Mouse (Mus musculus) heart, embryonic 15.5 days (tissue): ENCODE results near the gene Mmp14. TPM values are rescaled to one million over a fixed set of nuclear protein-coding genes. Genes with fewer than 3 reads are reported as not detected.
A peak's percentile ranks its signal among the peaks of the same experiment; 100 is the strongest.

ENCODE experiments used
- ATAC-seq: fragments of 200-750 bp; cut with Nextera tagmentation; replicated peaks from 2 replicates; pipeline ENCODE4 v1.8.0; 2017; ENCODE audit warnings: low read depth, moderate TSS enrichment; ENCODE audit not compliant: insufficient number of reproducible peaks, insufficient read depth, low FRiP score
- H3K27ac ChIP-seq: fragments of 300-500 bp; sonication (generic); 2 replicates; pipeline ENCODE4 v1.5.1; 2015; ENCODE audit warnings: mild to moderate bottlenecking, inconsistent platforms
- H3K27me3 ChIP-seq: fragments of 300-500 bp; sonication (generic); 2 replicates; pipeline ENCODE4 v1.6.1; 2015; ENCODE audit warnings: inconsistent platforms
- H3K36me3 ChIP-seq: fragments of 300-500 bp; sonication (generic); 2 replicates; pipeline ENCODE4 v1.6.1; 2015; ENCODE audit warnings: mild to moderate bottlenecking, inconsistent platforms
- H3K4me1 ChIP-seq: fragments of 300-500 bp; sonication (generic); replicated peaks from 2 replicates; pipeline ENCODE4 v1.6.1; 2015; ENCODE audit warnings: inconsistent platforms
- H3K4me2 ChIP-seq: fragments of 300-500 bp; sonication (generic); 2 replicates; pipeline ENCODE4 v1.6.1; 2015; ENCODE audit warnings: inconsistent platforms, mild to moderate bottlenecking, moderate library complexity
- H3K4me3 ChIP-seq: fragments of 300-500 bp; sonication (generic); 2 replicates; pipeline ENCODE4 v1.5.1; 2015; ENCODE audit warnings: mild to moderate bottlenecking, inconsistent platforms
- H3K9ac ChIP-seq: fragments of 300-500 bp; sonication (generic); 2 replicates; pipeline ENCODE4 v1.6.1; 2015; ENCODE audit warnings: mild to moderate bottlenecking, inconsistent platforms
- H3K9me3 ChIP-seq: fragments of 300-500 bp; sonication (generic); replicated peaks from 2 replicates; pipeline ENCODE4 v1.6.1; 2016; ENCODE audit warnings: inconsistent platforms
- WGBS: fragments of 180-500 bp; shearing (Covaris S2); methylation state at CpG from one replicate; pipeline ENCODE4 v1.1.7; 2015; ENCODE audit warnings: mixed read lengths; 5-methylcytosine and 5-hydroxymethylcytosine counted together
- polyA plus RNA-seq: library from polyadenylated mRNA; unstranded; fragments of >200 nt; fragmentation: Nextera tagmentation; extraction: Ambion mirVana; gene quantifications from 2 replicates; pipeline ENCODE4 v1.2.1, GENCODE M21; 2015

Gene Mmp14
- polyA plus RNA-seq, result 91.2 and 125 TPM in 2 replicates

GRCm38 (mm10) chr14:54431334-54432077, at the start of gene Mmp14:
Gene Mmp14, plus strand, starts transcription at chr14:54431612.
- Histone ChIP-seq H3K4me1 (peaks cover 67% of the 10 kb centered on the region), H3K4me3 (peak within 1 kb of the TSS; percentile 74), H3K9ac (peak within 1 kb of the TSS; percentile 92), H3K27me3 (no peaks in the 10 kb centered on the region), H3K27ac (peak within 1 kb of the TSS; percentile 96), H3K9me3 (no peaks in the 10 kb centered on the region), H3K4me2 (peak within 1 kb of the TSS; percentile 67), H3K36me3 (peaks cover 5% of the 10 kb centered on the region; the same call in 1 of the 2 replicates)
- under 1% methylated on average over 49 of the region's 49 CpGs for WGBS
- ATAC-seq, result peak; percentile 63

DNA sequence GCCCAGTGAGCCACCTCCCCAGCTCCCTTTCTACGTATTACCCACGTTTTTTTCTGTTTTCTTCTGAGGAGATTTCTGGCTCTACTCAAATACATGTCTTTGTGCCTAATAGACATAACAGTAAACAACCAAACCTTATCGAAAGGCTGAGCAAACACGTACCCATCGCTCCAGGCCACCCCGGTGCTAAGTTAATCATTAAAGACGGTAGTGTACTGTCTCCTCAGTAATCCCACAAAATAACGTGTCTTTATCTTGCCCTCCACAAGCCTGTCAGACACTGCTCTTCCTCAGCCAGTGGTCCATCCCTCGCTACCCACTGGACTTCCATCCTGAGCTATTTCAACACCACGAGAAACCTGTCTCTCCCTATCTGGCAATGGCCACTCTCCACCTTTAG, 49.6 kb upstream of the Mmp14 start:
- ATAC-seq, result no peak
- Histone ChIP-seq H3K27me3 (no peaks in the 10 kb centered on the region), H3K36me3 (no peaks in the 10 kb centered on the region), H3K9ac (no peak overlapping the region), H3K9me3 (no peaks in the 10 kb centered on the region), H3K27ac (no peak overlapping the region), H3K4me1 (peaks cover 6% of the 10 kb centered on the region; the same call in 1 of the 2 replicates), H3K4me3 (no peak overlapping the region), H3K4me2 (no peak overlapping the region)
- 78% methylated on average over 10 of the region's 10 CpGs for WGBS

DNA sequence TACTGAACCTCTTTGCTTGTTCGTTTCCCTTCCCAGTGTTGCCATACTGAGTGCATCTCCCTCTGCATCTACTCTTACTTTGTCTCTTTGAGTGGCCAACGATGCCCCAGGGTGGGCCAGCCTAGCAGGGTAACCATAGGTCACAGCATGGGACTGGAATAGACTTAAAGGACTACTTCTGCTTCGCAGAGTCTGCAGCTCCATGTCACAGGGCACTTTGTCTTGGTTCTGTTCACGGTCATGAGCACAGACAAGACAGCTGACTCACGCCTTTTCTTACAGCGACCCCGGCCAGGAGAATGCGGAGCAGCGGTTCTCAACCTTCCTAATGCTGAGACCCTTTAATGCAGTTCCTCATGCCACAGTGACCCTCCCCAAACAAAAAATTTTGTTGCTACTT, 48.8 kb upstream of the Mmp14 start:
- ATAC-seq, result no peak
- no peak overlapping the region for H3K4me3 ChIP-seq
- H3K36me3 ChIP-seq, result no peaks in the 10 kb centered on the region
- no peaks in the 10 kb centered on the region for H3K9me3 ChIP-seq
- H3K9ac ChIP-seq, result no peak overlapping the region
- 74% methylated on average over 9 of the region's 9 CpGs for WGBS
- H3K27me3 ChIP-seq, result no peaks in the 10 kb centered on the region
- no peak overlapping the region for H3K27ac ChIP-seq
- H3K4me1 ChIP-seq, result peaks cover 6% of the 10 kb centered on the region; the same call in 1 of the 2 replicates
- H3K4me2 ChIP-seq, result no peak overlapping the region

DNA sequence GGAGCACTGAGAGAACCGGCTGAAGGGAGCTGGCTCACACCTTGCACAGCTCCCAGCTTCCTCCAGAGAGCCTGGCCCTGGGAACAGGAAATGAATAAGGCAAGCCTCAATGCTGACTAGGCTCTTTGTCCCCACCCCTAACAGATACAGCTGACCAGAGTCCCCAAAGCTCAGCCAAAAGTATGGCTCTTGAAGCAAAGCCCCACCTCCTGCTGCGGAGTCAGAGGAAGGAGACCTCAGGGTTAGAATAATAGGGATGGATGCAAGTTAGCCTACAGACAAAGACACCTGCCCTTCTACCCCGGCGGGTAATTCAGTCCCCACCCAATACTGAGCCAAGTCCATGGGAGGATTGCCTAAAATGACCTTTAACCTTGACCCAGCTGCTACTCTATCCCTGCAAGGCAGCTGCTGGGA, 48.0 kb upstream of the Mmp14 start:
- no peak overlapping the region for H3K9ac ChIP-seq
- H3K27me3 ChIP-seq, result no peaks in the 10 kb centered on the region
- no peaks in the 10 kb centered on the region for H3K9me3 ChIP-seq
- ATAC-seq, result peak; percentile 54; the same call in 1 of the 2 replicates
- 44% methylated on average over 4 of the region's 4 CpGs for WGBS
- no peak overlapping the region for H3K27ac ChIP-seq
- H3K4me2 ChIP-seq, result no peak overlapping the region
- H3K36me3 ChIP-seq, result no peaks in the 10 kb centered on the region
- peaks cover 6% of the 10 kb centered on the region; the same call in 1 of the 2 replicates for H3K4me1 ChIP-seq
- H3K4me3 ChIP-seq, result no peak overlapping the region

DNA sequence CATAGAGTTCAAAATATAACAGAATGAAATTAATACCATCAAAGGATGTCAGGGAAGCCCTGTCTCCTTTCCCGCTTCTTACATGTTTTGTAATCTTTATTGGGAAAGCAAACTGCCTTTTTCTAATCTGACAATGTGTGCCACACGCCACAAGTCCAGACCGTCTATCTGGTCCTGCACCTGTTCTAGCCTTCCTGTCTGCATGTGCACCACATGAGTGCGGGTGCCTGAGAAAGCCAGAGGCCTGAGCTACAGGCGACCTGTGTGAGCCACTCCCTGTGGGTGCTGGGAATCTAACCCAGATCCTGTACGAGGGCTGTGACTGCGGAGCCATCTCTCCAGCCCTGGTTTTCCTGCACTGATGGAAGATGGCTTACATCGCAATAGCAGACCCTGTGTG, 47.0 kb upstream of the Mmp14 start:
- no peak for ATAC-seq
- no peak overlapping the region for H3K4me2 ChIP-seq
- H3K27me3 ChIP-seq, result no peaks in the 10 kb centered on the region
- no peak overlapping the region for H3K4me3 ChIP-seq
- H3K27ac ChIP-seq, result no peak overlapping the region
- no peak overlapping the region for H3K9ac ChIP-seq
- H3K9me3 ChIP-seq, result no peaks in the 10 kb centered on the region
- H3K36me3 ChIP-seq, result no peaks in the 10 kb centered on the region
- WGBS, result 86% methylated on average over 8 of the region's 8 CpGs
- peaks cover 6% of the 10 kb centered on the region; the same call in 1 of the 2 replicates for H3K4me1 ChIP-seq

DNA sequence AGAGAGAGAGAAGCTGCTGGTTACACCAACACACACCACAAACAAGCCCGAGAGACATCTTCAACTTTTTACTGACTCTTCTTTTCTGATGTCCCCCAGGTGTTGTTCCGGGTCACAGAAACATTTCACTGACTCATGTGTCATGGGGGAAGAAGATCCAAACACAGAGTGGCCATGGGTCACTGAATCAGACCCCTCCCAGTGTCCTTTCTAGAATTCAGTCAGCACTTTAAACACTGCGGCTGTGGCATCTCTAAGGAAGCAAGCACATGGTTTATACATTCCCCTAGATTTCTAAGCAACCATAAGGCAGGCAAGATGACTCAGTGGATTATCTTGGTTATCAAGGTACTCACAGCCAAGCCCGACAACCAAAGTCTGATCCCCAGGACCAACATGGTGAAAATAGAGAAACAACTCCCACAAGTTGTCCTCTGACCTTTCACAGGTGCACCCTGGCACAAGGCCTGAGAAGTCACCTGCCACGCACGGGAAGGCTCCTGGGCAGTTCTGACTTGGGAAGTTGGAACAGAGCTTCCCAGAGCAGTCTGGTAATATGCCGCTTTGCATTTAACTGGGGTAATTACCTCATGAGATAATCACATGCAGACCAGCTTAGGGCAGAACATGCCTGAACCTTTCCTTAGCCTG, 45.3 kb upstream of the Mmp14 start:
- Histone ChIP-seq H3K4me2 (no peak overlapping the region), H3K27ac (no peak overlapping the region), H3K9me3 (no peaks in the 10 kb centered on the region), H3K27me3 (no peaks in the 10 kb centered on the region), H3K4me3 (no peak overlapping the region), H3K4me1 (peaks cover 6% of the 10 kb centered on the region; the same call in 1 of the 2 replicates), H3K9ac (no peak overlapping the region), H3K36me3 (no peaks in the 10 kb centered on the region)
- WGBS, result 79% methylated on average over 7 of the region's 7 CpGs
- ATAC-seq, result no peak

DNA sequence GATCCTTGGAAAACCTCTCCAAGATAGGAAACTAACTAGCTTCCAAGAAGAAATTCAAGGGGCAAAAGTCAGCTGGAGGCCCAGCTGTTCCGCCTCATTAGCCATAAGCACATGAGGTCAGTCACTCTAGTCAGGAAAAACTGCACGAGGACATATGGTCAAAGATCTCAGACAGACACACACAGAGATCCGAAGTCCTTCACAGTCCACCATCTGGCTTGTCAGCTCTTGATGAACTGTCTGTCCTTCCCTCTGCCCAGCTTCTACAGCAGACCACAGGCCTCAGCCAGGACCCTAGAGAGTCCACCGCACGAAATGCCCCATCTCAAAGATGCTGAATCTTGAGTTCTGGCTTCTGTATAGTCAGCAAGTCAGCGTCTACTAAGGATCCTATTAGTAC, 43.9 kb upstream of the Mmp14 start:
- Histone ChIP-seq H3K27me3 (no peaks in the 10 kb centered on the region), H3K4me1 (peaks cover 6% of the 10 kb centered on the region; the same call in 1 of the 2 replicates), H3K4me3 (no peak overlapping the region), H3K9me3 (no peaks in the 10 kb centered on the region), H3K9ac (no peak overlapping the region), H3K27ac (no peak overlapping the region), H3K4me2 (no peak overlapping the region), H3K36me3 (no peaks in the 10 kb centered on the region)
- WGBS, result 77% methylated on average over 6 of the region's 6 CpGs
- ATAC-seq, result no peak

DNA sequence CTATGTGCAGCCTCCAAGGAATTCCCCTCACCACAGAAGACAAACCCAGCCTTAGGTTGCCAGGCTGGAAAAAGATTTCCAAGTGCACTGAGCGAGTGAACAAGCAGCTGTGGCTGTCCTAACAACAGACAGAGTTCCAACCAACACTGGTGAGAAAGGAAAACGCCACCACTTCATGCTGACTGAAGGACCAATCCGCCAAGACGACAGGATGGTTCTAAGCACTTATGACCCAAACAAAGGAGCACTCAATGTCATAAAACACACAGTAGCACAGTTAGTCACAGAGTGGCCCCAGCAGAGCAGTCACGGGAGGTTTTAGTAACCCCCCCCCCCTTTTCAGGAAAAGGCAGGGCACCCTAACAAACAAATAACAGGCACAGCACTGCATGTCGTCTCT, 40.6 kb upstream of the Mmp14 start:
- WGBS, result 58% methylated on average over 6 of the region's 6 CpGs
- Histone ChIP-seq H3K27ac (no peak overlapping the region), H3K4me2 (no peak overlapping the region), H3K9me3 (no peaks in the 10 kb centered on the region), H3K4me1 (no peaks in the 10 kb centered on the region), H3K36me3 (no peaks in the 10 kb centered on the region), H3K27me3 (no peaks in the 10 kb centered on the region), H3K4me3 (no peak overlapping the region), H3K9ac (no peak overlapping the region)
- ATAC-seq, result no peak

GRCm38 (mm10) chr14:54393794-54394193, 37.6 kb upstream of the Mmp14 start:
- no peak for ATAC-seq
- H3K4me1 ChIP-seq, result no peaks in the 10 kb centered on the region
- no peak overlapping the region for H3K9ac ChIP-seq
- H3K27ac ChIP-seq, result no peak overlapping the region
- H3K9me3 ChIP-seq, result no peaks in the 10 kb centered on the region
- H3K4me2 ChIP-seq, result no peak overlapping the region
- no peaks in the 10 kb centered on the region for H3K36me3 ChIP-seq
- no peaks in the 10 kb centered on the region for H3K27me3 ChIP-seq
- no peak overlapping the region for H3K4me3 ChIP-seq
- 76% methylated on average over 3 of the region's 3 CpGs for WGBS

- ATAC-seq, result no peak
- no peak overlapping the region for H3K9ac ChIP-seq
- no peak overlapping the region for H3K27ac ChIP-seq
- no peaks in the 10 kb centered on the region for H3K27me3 ChIP-seq
- H3K4me2 ChIP-seq, result no peak overlapping the region
- no peak overlapping the region for H3K4me3 ChIP-seq
- H3K36me3 ChIP-seq, result no peaks in the 10 kb centered on the region
- H3K9me3 ChIP-seq, result no peaks in the 10 kb centered on the region
- no peaks in the 10 kb centered on the region for H3K4me1 ChIP-seq
These were observed 37.1 kb upstream of the Mmp14 start for GRCm38 (mm10) chr14:54394309-54394708.

- H3K4me1 ChIP-seq, result no peaks in the 10 kb centered on the region
- no peak for ATAC-seq
- H3K4me3 ChIP-seq, result no peak overlapping the region
- H3K9ac ChIP-seq, result no peak overlapping the region
- no peaks in the 10 kb centered on the region for H3K27me3 ChIP-seq
- WGBS, result 43% methylated on average over 7 of the region's 7 CpGs
- no peaks in the 10 kb centered on the region for H3K36me3 ChIP-seq
- no peak overlapping the region for H3K4me2 ChIP-seq
- no peak overlapping the region for H3K27ac ChIP-seq
- H3K9me3 ChIP-seq, result no peaks in the 10 kb centered on the region
These were observed 34.7 kb upstream of the Mmp14 start for GRCm38 (mm10) chr14:54396685-54397084.
